Mouse (Mus musculus) forebrain, embryonic 16.5 days (tissue): ENCODE data around the gene Abhd12b. TPM values are rescaled to one million over a fixed set of nuclear protein-coding genes. Genes with fewer than 3 reads are reported as not detected.

ENCODE experiments used
- ATAC-seq: fragments of 200-750 bp; cut with Nextera tagmentation; 2 replicates; pipeline ENCODE4 v1.8.0; 2017; ENCODE audit warnings: mild to moderate bottlenecking, moderate library complexity
- H3K27ac ChIP-seq: fragments of 300-500 bp; sonication (generic); 2 replicates; pipeline ENCODE4 v1.5.1; 2014; ENCODE audit warnings: low read length, control low read depth
- H3K27me3 ChIP-seq: fragments of 300-500 bp; sonication (generic); replicated peaks from 2 replicates; pipeline ENCODE4 v1.6.1; 2014; ENCODE audit warnings: low read length; ENCODE audit not compliant: control insufficient read depth, insufficient read depth
- H3K36me3 ChIP-seq: fragments of 300-500 bp; sonication (generic); 2 replicates; pipeline ENCODE4 v1.6.1; 2014; ENCODE audit not compliant: control insufficient read depth, insufficient read depth
- H3K4me1 ChIP-seq: fragments of 300-500 bp; sonication (generic); replicated peaks from 2 replicates; pipeline ENCODE4 v1.6.1; 2014; ENCODE audit warnings: low read length; ENCODE audit not compliant: control insufficient read depth, insufficient read depth
- H3K4me2 ChIP-seq: fragments of 300-500 bp; sonication (generic); 2 replicates; pipeline ENCODE4 v1.6.1; 2014; ENCODE audit warnings: mild to moderate bottlenecking, low read length, control low read depth
- H3K4me3 ChIP-seq: fragments of 300-500 bp; sonication (generic); replicated peaks from 2 replicates; pipeline ENCODE4 v1.5.1; 2014; ENCODE audit warnings: mild to moderate bottlenecking, low read length, control low read depth
- H3K9ac ChIP-seq: fragments of 300-500 bp; sonication (generic); replicated peaks from 2 replicates; pipeline ENCODE4 v1.6.1; 2014; ENCODE audit warnings: low read depth, low read length, control low read depth
- H3K9me3 ChIP-seq: fragments of 300-500 bp; sonication (generic); 2 replicates; pipeline ENCODE4 v1.6.1; 2016; ENCODE audit warnings: low read length; ENCODE audit not compliant: control insufficient read depth
- WGBS: fragments of 180-500 bp; shearing (Covaris S2); extraction: QIAGEN DNeasy Blood & Tissue Kit; methylation state at CpG from one replicate; pipeline ENCODE4 v1.1.7; 2014; 5-methylcytosine and 5-hydroxymethylcytosine counted together
- polyA plus RNA-seq: library from polyadenylated mRNA; unstranded; fragments of >200 nt; fragmentation: Nextera tagmentation; extraction: Ambion mirVana; gene quantifications from 2 replicates; pipeline ENCODE4 v1.2.1, GENCODE M21; 2015

Abhd12b gene
- polyA plus RNA-seq, 1 experiment from 2014 or later = not detected

- Histone ChIP-seq H3K36me3 (no peaks in the 10 kb centered on the region), H3K9me3 (no peaks in the 10 kb centered on the region), H3K27me3 (no peaks in the 10 kb centered on the region), H3K4me2 (peak overlapping the region; percentile 65), H3K4me3 (peak overlapping the region; percentile 81), H3K4me1 (peaks cover 31% of the 10 kb centered on the region), H3K27ac (peak overlapping the region; percentile 92), H3K9ac (peak overlapping the region; percentile 96)
- under 1% methylated on average over 93 of the region's 101 CpGs for WGBS
- ATAC-seq = peak; percentile 86
These were observed 42.4 kb upstream of the Abhd12b start for GRCm38 (mm10) chr12:70111367-70112089.

GRCm38 (mm10) chr12:70112090-70112383 lies 41.9 kb upstream of the Abhd12b start:
- Histone ChIP-seq H3K36me3 (no peaks in the 10 kb centered on the region), H3K27ac (peak overlapping the region; percentile 92), H3K9ac (peak overlapping the region; percentile 96), H3K9me3 (no peaks in the 10 kb centered on the region), H3K4me1 (peaks cover 26% of the 10 kb centered on the region), H3K4me3 (peak overlapping the region; percentile 81), H3K27me3 (no peaks in the 10 kb centered on the region), H3K4me2 (peak overlapping the region; percentile 65)
- WGBS = 4% methylated on average over 15 of the region's 16 CpGs
- no peak for ATAC-seq

GRCm38 (mm10) chr12:70113351-70113750 lies 40.6 kb upstream of the Abhd12b start, which contains the start of gene Nin:
Gene Nin (minus strand): TSS chr12:70113717.
- Histone ChIP-seq H3K27ac (peak within 1 kb of the TSS; percentile 92), H3K4me1 (peaks cover 13% of the 10 kb centered on the region), H3K36me3 (no peaks in the 10 kb centered on the region), H3K27me3 (no peaks in the 10 kb centered on the region), H3K9ac (peak within 1 kb of the TSS; percentile 96), H3K9me3 (no peaks in the 10 kb centered on the region), H3K4me3 (peak within 1 kb of the TSS; percentile 81), H3K4me2 (peak within 1 kb of the TSS; percentile 65)
- 57% methylated on average over 11 of the region's 11 CpGs for WGBS
- no peak for ATAC-seq

- H3K27me3 ChIP-seq = 0 out of 2 replicates have a peak, but pooled peaks cover under 1% of the 10 kb centered on the region
- ATAC-seq = no peak
- no peak overlapping the region for H3K4me3 ChIP-seq
- H3K4me1 ChIP-seq = peaks cover 4% of the 10 kb centered on the region; the same call in 1 of the 2 replicates
- 86% methylated on average over 10 of the region's 10 CpGs for WGBS
- H3K4me2 ChIP-seq = no peak overlapping the region
- no peaks in the 10 kb centered on the region for H3K9me3 ChIP-seq
- H3K27ac ChIP-seq = no peak overlapping the region
- H3K9ac ChIP-seq = no peak overlapping the region
- H3K36me3 ChIP-seq = no peaks in the 10 kb centered on the region
These were observed 36.8 kb upstream of the Abhd12b start for GRCm38 (mm10) chr12:70117146-70117545.

- H3K4me1 ChIP-seq = peaks cover 4% of the 10 kb centered on the region; the same call in 1 of the 2 replicates
- H3K9me3 ChIP-seq = no peaks in the 10 kb centered on the region
- no peaks in the 10 kb centered on the region for H3K36me3 ChIP-seq
- peak; percentile 87 for ATAC-seq
- no peak overlapping the region for H3K4me2 ChIP-seq
- H3K27ac ChIP-seq = peak overlapping the region; percentile 65
- H3K9ac ChIP-seq = no peak overlapping the region
- 57% methylated on average over 10 of the region's 10 CpGs for WGBS
- 0 out of 2 replicates have a peak, but pooled peaks cover 2% of the 10 kb centered on the region for H3K27me3 ChIP-seq
- no peak overlapping the region for H3K4me3 ChIP-seq
These were observed 35.1 kb upstream of the Abhd12b start for GRCm38 (mm10) chr12:70118721-70119345.

- peak; percentile 29; the same call in 1 of the 2 replicates for ATAC-seq
These were observed 34.4 kb upstream of the Abhd12b start for GRCm38 (mm10) chr12:70119552-70119951.

GRCm38 (mm10) chr12:70126626-70127025 lies 27.3 kb upstream of the Abhd12b start:
- H3K9ac ChIP-seq = no peak overlapping the region
- H3K9me3 ChIP-seq = no peaks in the 10 kb centered on the region
- 0 out of 2 replicates have a peak, but pooled peaks cover 2% of the 10 kb centered on the region for H3K27me3 ChIP-seq
- WGBS = 92% methylated on average over 4 of the region's 4 CpGs
- no peak overlapping the region for H3K4me2 ChIP-seq
- no peak for ATAC-seq
- H3K36me3 ChIP-seq = no peaks in the 10 kb centered on the region
- peaks cover 6% of the 10 kb centered on the region for H3K4me1 ChIP-seq
- no peak overlapping the region for H3K27ac ChIP-seq
- H3K4me3 ChIP-seq = no peak overlapping the region

More at GRCm38 (mm10) chr12:70119552-70119951, 34.4 kb upstream of the Abhd12b start:
- 59% methylated on average over 2 of the region's 2 CpGs for WGBS
- no peak overlapping the region for H3K4me2 ChIP-seq
- no peak overlapping the region for H3K4me3 ChIP-seq
- peak overlapping the region; percentile 67 for H3K27ac ChIP-seq
- 0 out of 2 replicates have a peak, but pooled peaks cover 2% of the 10 kb centered on the region for H3K27me3 ChIP-seq
- no peak overlapping the region for H3K9ac ChIP-seq
- H3K9me3 ChIP-seq = no peaks in the 10 kb centered on the region
- H3K4me1 ChIP-seq = peaks cover 4% of the 10 kb centered on the region; the same call in 1 of the 2 replicates
- no peaks in the 10 kb centered on the region for H3K36me3 ChIP-seq

- Histone ChIP-seq H3K4me1 (peaks cover 6% of the 10 kb centered on the region), H3K36me3 (no peaks in the 10 kb centered on the region), H3K27me3 (no peaks in the 10 kb centered on the region), H3K9ac (no peak overlapping the region), H3K4me2 (no peak overlapping the region), H3K9me3 (no peaks in the 10 kb centered on the region), H3K4me3 (no peak overlapping the region), H3K27ac (no peak overlapping the region)
- WGBS = 66% methylated on average over 5 of the region's 5 CpGs
- ATAC-seq = no peak
These were observed 24.8 kb upstream of the Abhd12b start for GRCm38 (mm10) chr12:70129105-70129504.

- H3K27me3 ChIP-seq = no peaks in the 10 kb centered on the region
- peak overlapping the region; percentile 73 for H3K27ac ChIP-seq
- no peaks in the 10 kb centered on the region for H3K9me3 ChIP-seq
- H3K9ac ChIP-seq = peak overlapping the region; percentile 22
- peak; percentile 63 for ATAC-seq
- WGBS = 28% methylated on average over 20 of the region's 20 CpGs
- no peaks in the 10 kb centered on the region for H3K36me3 ChIP-seq
- H3K4me1 ChIP-seq = peaks cover 6% of the 10 kb centered on the region
- H3K4me3 ChIP-seq = peak overlapping the region; percentile 13
- H3K4me2 ChIP-seq = peak overlapping the region; percentile 42
These were observed 22.8 kb upstream of the Abhd12b start for GRCm38 (mm10) chr12:70131042-70131675.
